Mouse (Mus musculus) layer of hippocampus, postnatal 25 days (tissue): ENCODE measurements at regions not wholly inside any gene's neighbourhood (a gene's known extent, or its start where the extent isn't known, plus 50 kb on each side); places are given as distances from the start of the nearest gene placed in this dataset.
A peak's percentile ranks its signal among the peaks of the same experiment; 100 is the strongest.

Experiments used
- DNase-seq, 2 experiments: peaks; one replicate each; pipeline ENCODE4 v3.0.0; 2022; ENCODE audit warnings: mixed read lengths in 2 of 2, low spot score in 1 of 2; ENCODE audit errors: extremely low spot score in 1 of 2

- DNase-seq, result no peak
Observed at GRCm38 (mm10) chr3:117520461-117520860, 54.2 kb upstream of the Plppr5 start.

- no peak for DNase-seq
Observed at GRCm38 (mm10) chr3:117508090-117508489, 66.5 kb upstream of the Plppr5 start.

- no peak for DNase-seq
Observed at GRCm38 (mm10) chr3:117506151-117506723, 68.4 kb upstream of the Plppr5 start.

- no peak for DNase-seq
Observed at GRCm38 (mm10) chr3:117501107-117501506, 73.5 kb upstream of the Plppr5 start.

- DNase-seq, result peak in 1 of 2 experiments; percentile 16
Observed at GRCm38 (mm10) chr3:117498138-117498897, 76.3 kb upstream of the Plppr5 start.

GRCm38 (mm10) chr3:117494118-117494517 lies 80.5 kb upstream of the Plppr5 start:
- peak in 1 of 2 experiments; percentile 62 for DNase-seq

- no peak for DNase-seq
Observed at GRCm38 (mm10) chr3:117487281-117488027, 87.2 kb upstream of the Plppr5 start.

- DNase-seq, result no peak
Observed at GRCm38 (mm10) chr3:117486351-117486750, 88.3 kb upstream of the Plppr5 start.

GRCm38 (mm10) chr3:117480131-117480530 lies 94.5 kb upstream of the Plppr5 start:
- DNase-seq, result no peak

- DNase-seq, result no peak
Observed at GRCm38 (mm10) chr3:117459507-117459906, 98.8 kb upstream of the Plppr4 start.

GRCm38 (mm10) chr3:117450559-117450958 lies 89.9 kb upstream of the Plppr4 start:
- DNase-seq, result no peak

GRCm38 (mm10) chr3:117441887-117442286 lies 81.2 kb upstream of the Plppr4 start:
- no peak for DNase-seq

- DNase-seq, result no peak
Observed at GRCm38 (mm10) chr3:117440294-117440693, 79.6 kb upstream of the Plppr4 start.

- peak; percentile 74 to 97 for DNase-seq
Observed at GRCm38 (mm10) chr3:117438473-117439114, 77.9 kb upstream of the Plppr4 start.

- no peak for DNase-seq
Observed at GRCm38 (mm10) chr3:117424526-117424925, 63.9 kb upstream of the Plppr4 start.

GRCm38 (mm10) chr3:117412896-117413747 lies 52.4 kb upstream of the Plppr4 start:
- no peak for DNase-seq
